Mouse (Mus musculus) myocyte (in vitro differentiated cells): Measurements from ENCODE around the gene Trmt61a.

ENCODE experiments used
- MYOG ChIP-seq, 3 experiments: IDR thresholded peaks; one replicate each; pipeline ENCODE4 v1.6.1; 2011; ENCODE audit warnings: control low read depth in 2 of 3, low read depth in 2 of 3, mild to moderate bottlenecking in 2 of 3; ENCODE audit not compliant: insufficient read length in 2 of 3, control insufficient read depth in 1 of 3, insufficient read depth in 1 of 3
- POLR2A ChIP-seq: IDR thresholded peaks from one replicate; pipeline ENCODE4 v1.6.1; 2011; ENCODE audit warnings: low read depth, mild to moderate bottlenecking, control low read depth, moderate library complexity; ENCODE audit not compliant: insufficient read length
- POLR2AphosphoS2 ChIP-seq: IDR thresholded peaks from one replicate; pipeline ENCODE4 v1.6.1; 2011; ENCODE audit warnings: low read depth, control low read depth; ENCODE audit not compliant: insufficient read length

DNA sequence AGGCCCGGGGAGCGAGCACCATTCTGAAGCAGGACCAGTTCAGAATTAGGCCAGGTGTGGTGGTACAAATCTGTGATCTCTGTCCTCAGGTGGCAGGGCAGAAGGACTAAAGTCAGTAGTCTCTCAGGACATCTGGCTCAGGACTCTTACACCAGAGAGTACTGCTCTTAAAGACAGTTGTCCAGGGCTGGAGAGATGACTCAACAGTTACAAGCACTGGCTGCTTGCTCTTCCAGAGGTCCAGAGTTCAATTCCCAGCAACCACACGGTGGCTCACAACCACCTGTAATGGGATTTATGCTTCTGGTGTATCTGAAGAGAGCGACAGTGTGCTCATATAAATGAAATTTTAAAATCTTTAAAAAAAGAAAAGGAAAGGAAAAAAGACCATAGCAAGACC, 18.6 kb upstream of the Trmt61a start:
- TF ChIP-seq POLR2A (no peak), MYOG (IDR thresholded peaks at IDR 0.05; ENCODE audit: control insufficient read depth in 1 of 3, insufficient read depth in 1 of 3, insufficient read length in 2 of 3, low read depth in 2 of 3) (no peak), POLR2AphosphoS2 (no peak)
